In the genomic region with DNA sequence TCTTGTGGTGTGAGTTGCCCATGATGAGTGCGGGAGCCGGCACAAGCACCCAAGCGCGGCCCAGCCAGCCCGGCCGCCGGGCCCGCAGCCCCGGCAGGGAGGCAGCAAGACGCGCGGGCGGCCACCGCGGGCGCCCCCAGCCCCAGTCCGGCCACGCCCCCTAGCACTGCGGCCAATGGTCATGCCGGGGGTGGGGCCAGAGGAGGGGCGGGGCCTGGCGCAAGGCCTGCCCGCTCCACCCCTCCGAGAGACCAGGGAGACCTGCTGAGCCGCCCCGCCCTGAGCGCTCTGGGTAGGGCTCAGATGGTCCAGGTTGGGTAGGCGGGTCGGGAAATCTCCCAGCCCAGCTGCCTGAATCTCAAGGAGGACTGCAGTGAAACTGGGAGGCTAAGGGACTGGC, we compare ENCODE assay signal across 8 mouse cellular contexts. TPM values are rescaled to one million over a fixed set of nuclear protein-coding genes. Genes with fewer than 3 reads are reported as not detected.
DNase-seq lines count a peak whose midpoint lies in the region; ATAC-seq and TF ChIP-seq lines count a peak whose summit lies in the region.

No protein-coding gene starts in this region.

- WGBS in thymus, adult 2 months, result under 1% methylated on average over 28 of the region's 29 CpGs
- WGBS in kidney, embryonic 15.5 days, result under 1% methylated on average over 28 of the region's 29 CpGs
- WGBS in liver, embryonic 11.5 days, result under 1% methylated on average over 28 of the region's 29 CpGs
- under 1% methylated on average over 28 of the region's 29 CpGs for WGBS in midbrain, postnatal 0 days

- H3K27me3 ChIP-seq in thymus, adult 2 months (ENCODE audit: control insufficient read depth, insufficient read depth, low read length), result peaks cover 4% of the 10 kb centered on the region; the same call in 1 of the 2 replicates
- no peaks in the 10 kb centered on the region for H3K27me3 ChIP-seq in kidney, embryonic 15.5 days
- H3K27me3 ChIP-seq in liver, embryonic 11.5 days (replicated peaks; ENCODE audit: control insufficient read depth, insufficient read depth, low read length), result peaks cover 40% of the 10 kb centered on the region
- H3K27me3 ChIP-seq in midbrain, postnatal 0 days (ENCODE audit: insufficient read depth, low read length), result no peaks in the 10 kb centered on the region
- no peaks in the 10 kb centered on the region for H3K27me3 ChIP-seq in splenic B cell, adult 2 months (ENCODE audit: control insufficient read depth, insufficient read depth, low read length, poor library complexity, severe bottlenecking)

- H3K9ac ChIP-seq in kidney, embryonic 15.5 days, result peak overlapping the region; percentile 69
- H3K9ac ChIP-seq in liver, embryonic 11.5 days (ENCODE audit: low read depth, low read length), result peak overlapping the region; percentile 64
- H3K9ac ChIP-seq in midbrain, postnatal 0 days (replicated peaks; ENCODE audit: low read length, poor library complexity, severe bottlenecking), result peak overlapping the region; percentile 82

- peak overlapping the region; percentile 94 for H3K4me2 ChIP-seq in kidney, embryonic 15.5 days
- peak overlapping the region; percentile 99 for H3K4me2 ChIP-seq in liver, embryonic 11.5 days
- H3K4me2 ChIP-seq in midbrain, postnatal 0 days (ENCODE audit: low read depth, low read length, poor library complexity, severe bottlenecking), result peak overlapping the region; percentile 89

- H3K4me1 ChIP-seq in thymus, adult 2 months (replicated peaks; ENCODE audit: control insufficient read depth, insufficient read depth, low read length), result peaks cover 10% of the 10 kb centered on the region
- H3K4me1 ChIP-seq in kidney, embryonic 15.5 days, result peaks cover 73% of the 10 kb centered on the region
- peaks cover 44% of the 10 kb centered on the region for H3K4me1 ChIP-seq in liver, embryonic 11.5 days (replicated peaks; ENCODE audit: control insufficient read depth, insufficient read depth, low read length)
- peaks cover 5% of the 10 kb centered on the region for H3K4me1 ChIP-seq in midbrain, postnatal 0 days (ENCODE audit: insufficient read depth, low read length)

- TF ChIP-seq CTCF in thymus, adult 2 months (IDR thresholded peaks at IDR 0.05; ENCODE audit: borderline replicate concordance, control insufficient read depth, extremely low read depth, insufficient read depth, low read length, poor library complexity), result no peak
- no peak for TF ChIP-seq CTCF in midbrain, postnatal 0 days (IDR thresholded peaks at IDR 0.05)

- H3K36me3 ChIP-seq in thymus, adult 2 months (ENCODE audit: control insufficient read depth, insufficient read depth, low read length), result no peaks in the 10 kb centered on the region
- no peaks in the 10 kb centered on the region for H3K36me3 ChIP-seq in kidney, embryonic 15.5 days
- no peaks in the 10 kb centered on the region for H3K36me3 ChIP-seq in liver, embryonic 11.5 days (ENCODE audit: control insufficient read depth, insufficient read depth, low read length)
- H3K36me3 ChIP-seq in midbrain, postnatal 0 days (ENCODE audit: insufficient read depth, low read length), result no peaks in the 10 kb centered on the region
- no peaks in the 10 kb centered on the region for H3K36me3 ChIP-seq in splenic B cell, adult 2 months (ENCODE audit: control insufficient read depth, insufficient read depth, low read length, poor library complexity, severe bottlenecking)

- peak; percentile 84 for ATAC-seq in granulocyte monocyte progenitor cell, adult 5-6 weeks (replicated peaks; ENCODE audit: poor library complexity, severe bottlenecking)
- peak; percentile 90 for ATAC-seq in kidney, embryonic 15.5 days (replicated peaks; ENCODE audit: low FRiP score)
- ATAC-seq in liver, embryonic 11.5 days (replicated peaks; ENCODE audit: low FRiP score), result peak; percentile 81
- peak; percentile 82 for ATAC-seq in midbrain, postnatal 0 days (ENCODE audit: low FRiP score)

- H3K9me3 ChIP-seq in kidney, embryonic 15.5 days (replicated peaks), result no peaks in the 10 kb centered on the region
- H3K9me3 ChIP-seq in liver, embryonic 11.5 days (ENCODE audit: control insufficient read depth, low read length), result no peaks in the 10 kb centered on the region
- H3K9me3 ChIP-seq in midbrain, postnatal 0 days (ENCODE audit: low read length), result no peaks in the 10 kb centered on the region

- peak overlapping the region; percentile 18 for H3K4me3 ChIP-seq in thymus, adult 2 months (ENCODE audit: control insufficient read depth, insufficient read depth, low read length)
- peak overlapping the region; percentile 74 for H3K4me3 ChIP-seq in kidney, embryonic 15.5 days (replicated peaks)
- peak overlapping the region; percentile 73 for H3K4me3 ChIP-seq in liver, embryonic 11.5 days (ENCODE audit: low read depth, low read length)
- H3K4me3 ChIP-seq in midbrain, postnatal 0 days (ENCODE audit: low read depth, low read length), result peak overlapping the region; percentile 80

- TF ChIP-seq POLR2A in thymus, adult 2 months (IDR thresholded peaks at IDR 0.05; ENCODE audit: control insufficient read depth, extremely low read depth, insufficient read depth, low read length, poor library complexity), result no peak

- H3K27ac ChIP-seq in thymus, adult 2 months (ENCODE audit: control insufficient read depth, insufficient read depth, low read length), result no peak overlapping the region
- H3K27ac ChIP-seq in kidney, embryonic 15.5 days, result peak overlapping the region; percentile 82
- no peak overlapping the region for H3K27ac ChIP-seq in liver, embryonic 11.5 days (ENCODE audit: low read depth, low read length)
- peak overlapping the region; percentile 44; the same call in 1 of the 2 replicates for H3K27ac ChIP-seq in midbrain, postnatal 0 days (ENCODE audit: low read depth, low read length)

- DNase-seq in thymus, adult 2 months, result peak; percentile 29
- no peak for DNase-seq in thymus, adult 18-20 months
- peak; percentile 94 for DNase-seq in embryo, embryonic 11 days
- peak; percentile 82 for DNase-seq in liver, embryonic 11.5 days (ENCODE audit: low spot score)
- peak; percentile 85 for DNase-seq in midbrain, postnatal 0 days (ENCODE audit: low spot score)
- peak; percentile 50 for DNase-seq in splenic B cell, adult 2 months (ENCODE audit: low read depth, low spot score)

RNA-seq across cellular contexts. Expression of a gene that starts 22.1 kb away (rescaled TPM):
- polyA plus RNA-seq in thymus, adult 2 months (2012; rRNA removed), result 18.7 and 19.5 TPM in 2 replicates
- 0.32 and 0.88 TPM in 2 replicates for total RNA-seq in granulocyte monocyte progenitor cell, adult 5-6 weeks (2014; fragmentation: Nextera tagmentation)
- 0.05 TPM in 1 of 2 replicates, not detected in the other for total RNA-seq in granulocyte monocyte progenitor cell, adult 5-6 weeks (2017)
- polyA plus RNA-seq in kidney, embryonic 15.5 days (2015; fragmentation: Nextera tagmentation; extraction: Ambion mirVana), result 8.3 and 9.1 TPM in 2 replicates
- polyA plus RNA-seq in liver, embryonic 11.5 days (2014; fragmentation: Nextera tagmentation; extraction: Ambion mirVana), result 1.2 and 1.6 TPM in 2 replicates
- 16.6 and 25.6 TPM in 2 replicates for total RNA-seq in midbrain, postnatal 0 days (2014; rRNA removed)
- polyA plus RNA-seq in midbrain, postnatal 0 days (2015; fragmentation: Nextera tagmentation; extraction: Ambion mirVana), result 5.2 and 5.5 TPM in 2 replicates

RNA-seq across cellular contexts. Expression of a gene that starts 48.3 kb away (rescaled TPM):
- 0.50 and 0.88 TPM in 2 replicates for polyA plus RNA-seq in thymus, adult 2 months (2012; rRNA removed)
- not detected in 2 replicates for total RNA-seq in granulocyte monocyte progenitor cell, adult 5-6 weeks (2014; fragmentation: Nextera tagmentation)
- total RNA-seq in granulocyte monocyte progenitor cell, adult 5-6 weeks (2017), result not detected in 2 replicates
- 1.1 and 1.6 TPM in 2 replicates for polyA plus RNA-seq in kidney, embryonic 15.5 days (2015; fragmentation: Nextera tagmentation; extraction: Ambion mirVana)
- 0.36 and 0.40 TPM in 2 replicates for polyA plus RNA-seq in liver, embryonic 11.5 days (2014; fragmentation: Nextera tagmentation; extraction: Ambion mirVana)
- total RNA-seq in midbrain, postnatal 0 days (2014; rRNA removed), result 2.1 and 2.6 TPM in 2 replicates
- polyA plus RNA-seq in midbrain, postnatal 0 days (2015; fragmentation: Nextera tagmentation; extraction: Ambion mirVana), result 1.1 and 1.3 TPM in 2 replicates

RNA-seq across cellular contexts. Expression of a gene that starts 49.5 kb away (rescaled TPM):
- polyA plus RNA-seq in thymus, adult 2 months (2012; rRNA removed), result 17.6 and 19.6 TPM in 2 replicates
- 42.7 and 44.3 TPM in 2 replicates for total RNA-seq in granulocyte monocyte progenitor cell, adult 5-6 weeks (2014; fragmentation: Nextera tagmentation)
- total RNA-seq in granulocyte monocyte progenitor cell, adult 5-6 weeks (2017), result 56.7 and 64.5 TPM in 2 replicates
- polyA plus RNA-seq in kidney, embryonic 15.5 days (2015; fragmentation: Nextera tagmentation; extraction: Ambion mirVana), result 81.3 and 87.4 TPM in 2 replicates
- polyA plus RNA-seq in liver, embryonic 11.5 days (2014; fragmentation: Nextera tagmentation; extraction: Ambion mirVana), result 129 TPM in 2 replicates
- 66.8 and 81.9 TPM in 2 replicates for total RNA-seq in midbrain, postnatal 0 days (2014; rRNA removed)
- 107 and 111 TPM in 2 replicates for polyA plus RNA-seq in midbrain, postnatal 0 days (2015; fragmentation: Nextera tagmentation; extraction: Ambion mirVana)

RNA-seq across cellular contexts. Expression of a gene that starts 49.5 kb away (rescaled TPM):
- polyA plus RNA-seq in thymus, adult 2 months (2012; rRNA removed), result 45.3 and 58.7 TPM in 2 replicates
- total RNA-seq in granulocyte monocyte progenitor cell, adult 5-6 weeks (2014; fragmentation: Nextera tagmentation), result 20.8 and 30.0 TPM in 2 replicates
- 14.8 and 18.3 TPM in 2 replicates for total RNA-seq in granulocyte monocyte progenitor cell, adult 5-6 weeks (2017)
- polyA plus RNA-seq in kidney, embryonic 15.5 days (2015; fragmentation: Nextera tagmentation; extraction: Ambion mirVana), result 24.3 and 25.9 TPM in 2 replicates
- 17.2 and 18.9 TPM in 2 replicates for polyA plus RNA-seq in liver, embryonic 11.5 days (2014; fragmentation: Nextera tagmentation; extraction: Ambion mirVana)
- 49.6 and 59.5 TPM in 2 replicates for total RNA-seq in midbrain, postnatal 0 days (2014; rRNA removed)
- 20.7 and 24.2 TPM in 2 replicates for polyA plus RNA-seq in midbrain, postnatal 0 days (2015; fragmentation: Nextera tagmentation; extraction: Ambion mirVana)

Comparison
In these comparisons a context has a peak if more than half of its experiments do, and no peak if none do; other contexts are left out.
1. DNase-seq: peak in thymus, adult 2 months (single experiment), embryo, embryonic 11 days (single experiment), liver, embryonic 11.5 days (single experiment), midbrain, postnatal 0 days (single experiment) and splenic B cell, adult 2 months (single experiment); none in thymus, adult 18-20 months (0 of 2).
2. H3K27ac ChIP-seq: peak in kidney, embryonic 15.5 days (single experiment) and midbrain, postnatal 0 days (single experiment); none in thymus, adult 2 months (single experiment) and liver, embryonic 11.5 days (single experiment).
3. H3K4me3 ChIP-seq: peak in every context shown above with its lines; median percentile 80 in midbrain, postnatal 0 days; 74 in kidney, embryonic 15.5 days; 73 in liver, embryonic 11.5 days; 18 in thymus, adult 2 months.
4. Peak in every context shown above with its lines, with median percentiles within 50 percentile points of each other: ATAC-seq, H3K4me2 ChIP-seq and H3K9ac ChIP-seq.